Mouse (Mus musculus) heart, embryonic 13.5 days (tissue): ENCODE measurements around the gene Ceacam11. TPM values are rescaled to one million over a fixed set of nuclear protein-coding genes. Genes with fewer than 3 reads are reported as not detected.
"Not testable (repeated sequence)": the region's sequence is repeated elsewhere in the genome, so short reads cannot be mapped to it uniquely, and the experiment has no call there.

Experiments used
- ATAC-seq: fragments of 200-750 bp; cut with Nextera tagmentation; 2 replicates; pipeline ENCODE4 v1.8.0; 2017; ENCODE audit warnings: moderate TSS enrichment; ENCODE audit not compliant: insufficient number of reproducible peaks, low FRiP score, low TSS enrichment; ENCODE audit errors: extremely low read depth
- H3K27ac ChIP-seq: fragments of 300-500 bp; sonication (generic); replicated peaks from 2 replicates; pipeline ENCODE4 v1.5.1; 2015; ENCODE audit warnings: moderate library complexity, mild to moderate bottlenecking, inconsistent platforms
- H3K27me3 ChIP-seq: fragments of 300-500 bp; sonication (generic); replicated peaks from 2 replicates; pipeline ENCODE4 v1.6.1; 2015; ENCODE audit warnings: mild to moderate bottlenecking, inconsistent platforms
- H3K36me3 ChIP-seq: fragments of 300-500 bp; sonication (generic); 2 replicates; pipeline ENCODE4 v1.6.1; 2015; ENCODE audit warnings: mild to moderate bottlenecking, inconsistent platforms
- H3K4me1 ChIP-seq: fragments of 300-500 bp; sonication (generic); 2 replicates; pipeline ENCODE4 v1.6.1; 2015; ENCODE audit warnings: inconsistent platforms
- H3K4me2 ChIP-seq: fragments of 300-500 bp; sonication (generic); 2 replicates; pipeline ENCODE4 v1.6.1; 2015; ENCODE audit warnings: inconsistent platforms, mild to moderate bottlenecking, moderate library complexity
- H3K4me3 ChIP-seq: fragments of 300-500 bp; sonication (generic); 2 replicates; pipeline ENCODE4 v1.5.1; 2015; ENCODE audit warnings: moderate library complexity, mild to moderate bottlenecking, inconsistent platforms
- H3K9ac ChIP-seq: fragments of 300-500 bp; sonication (generic); 2 replicates; pipeline ENCODE4 v1.6.1; 2015; ENCODE audit warnings: inconsistent platforms, mild to moderate bottlenecking, moderate library complexity
- H3K9me3 ChIP-seq: fragments of 300-500 bp; sonication (generic); 2 replicates; pipeline ENCODE4 v1.6.1; 2016; ENCODE audit warnings: inconsistent platforms
- WGBS: fragments of 180-500 bp; shearing (Covaris S2); methylation state at CpG from one replicate; pipeline ENCODE4 v1.1.7; 2015; ENCODE audit warnings: mixed read lengths; 5-methylcytosine and 5-hydroxymethylcytosine counted together
- microRNA-seq: library from miRNA; unstranded; fragments of <30 nt; microRNA quantifications from one replicate; pipeline ENCODE4, GENCODE M21; 2016
- polyA plus RNA-seq: library from polyadenylated mRNA; unstranded; fragments of >200 nt; fragmentation: Nextera tagmentation; extraction: Ambion mirVana; gene quantifications from 2 replicates; pipeline ENCODE4 v1.2.1, GENCODE M21; 2015

The Ceacam11 gene
- not detected in 2 replicates for polyA plus RNA-seq

DNA sequence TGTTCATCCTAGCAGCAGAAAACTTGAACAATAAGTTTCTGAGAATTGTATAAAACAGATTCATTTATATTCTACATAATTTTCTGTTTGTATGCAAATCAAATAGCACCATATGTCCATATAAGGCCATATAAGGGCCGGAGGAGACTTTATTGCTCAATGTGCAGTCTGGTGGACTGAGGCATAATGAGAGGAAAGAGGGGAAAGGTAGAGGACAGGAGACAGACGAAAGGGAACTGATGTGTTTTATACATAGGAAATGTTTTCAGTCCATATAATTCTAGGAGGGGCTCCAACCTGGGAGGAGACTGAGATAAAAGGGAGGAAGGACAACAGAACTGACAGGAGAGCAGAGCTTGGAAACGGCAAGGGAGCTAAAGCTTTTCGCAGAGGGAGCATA, at the start of gene Ceacam11:
Gene Ceacam11, plus strand, starts transcription at position 301 of the 400 bp plus-strand sequence.
- Histone ChIP-seq H3K9me3 (peaks cover 48% of the 10 kb centered on the region), H3K4me2 (no peak within 1 kb of the TSS), H3K27me3 (no peaks in the 10 kb centered on the region), H3K4me3 (no peak within 1 kb of the TSS), H3K4me1 (no peaks in the 10 kb centered on the region), H3K36me3 (no peaks in the 10 kb centered on the region), H3K27ac (no peak within 1 kb of the TSS), H3K9ac (no peak within 1 kb of the TSS)
- 66% methylated on average over 4 of the region's 4 CpGs for WGBS
- no peak for ATAC-seq

DNA sequence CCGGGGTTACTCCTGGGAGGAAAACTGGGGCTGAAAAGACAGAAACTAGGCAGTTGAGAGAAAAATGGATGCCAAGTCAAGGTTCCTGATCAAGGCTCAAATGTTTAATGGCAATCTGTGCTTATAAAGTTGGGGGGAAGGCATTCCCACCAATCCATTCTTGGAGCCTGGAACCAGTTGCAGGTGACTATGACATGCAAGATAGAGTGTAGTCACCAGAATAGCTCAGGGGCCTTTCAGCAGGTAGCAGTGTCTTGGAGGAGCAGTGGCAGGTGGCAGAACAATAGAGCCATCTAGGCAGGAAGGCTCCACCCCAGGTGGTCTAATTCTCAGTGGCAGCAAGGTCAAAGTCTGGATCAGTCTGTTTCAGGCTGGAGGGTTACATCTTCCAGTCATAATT, 29.2 kb downstream of the Ceacam11 start:
- H3K36me3 ChIP-seq, H3K4me2 ChIP-seq, ATAC-seq, H3K9ac ChIP-seq, H3K4me1 ChIP-seq, H3K27me3 ChIP-seq, H3K27ac ChIP-seq, H3K4me3 ChIP-seq: not testable (repeated sequence)
- peaks cover 27% of the 10 kb centered on the region for H3K9me3 ChIP-seq
- WGBS: 80% methylated on average over 1 of the region's 1 CpGs

DNA sequence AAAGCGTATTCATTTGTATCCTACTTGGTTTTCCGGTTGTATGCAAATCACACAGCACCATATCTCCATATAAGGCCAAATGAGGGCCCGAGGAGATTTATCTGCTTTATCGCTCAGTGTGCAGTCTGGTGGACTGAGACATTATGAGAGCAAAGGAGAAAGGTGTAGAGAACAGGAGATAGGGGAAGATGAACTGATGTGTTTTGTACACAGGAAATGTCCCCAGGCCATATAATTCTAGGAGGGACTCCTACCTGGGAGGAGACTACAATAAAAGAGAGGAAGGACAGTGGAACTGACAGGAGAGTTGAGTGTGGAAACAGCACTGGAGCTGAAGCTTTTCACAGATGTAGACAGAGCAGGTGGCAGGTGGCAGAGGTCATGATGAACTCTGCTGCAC, 37.7 kb downstream of the Ceacam11 start, which contains the start of gene Ceacam13:
Gene Ceacam13, plus strand, starts transcription at position 301 of the 400 bp plus-strand sequence.
- no peak within 1 kb of the TSS for H3K4me3 ChIP-seq
- H3K9me3 ChIP-seq: peaks cover 68% of the 10 kb centered on the region
- H3K36me3 ChIP-seq: no peaks in the 10 kb centered on the region
- 61% methylated on average over 4 of the region's 4 CpGs for WGBS
- H3K27me3 ChIP-seq: no peaks in the 10 kb centered on the region
- no peak within 1 kb of the TSS for H3K27ac ChIP-seq
- no peak for ATAC-seq
- no peak within 1 kb of the TSS for H3K4me2 ChIP-seq
- H3K4me1 ChIP-seq: no peaks in the 10 kb centered on the region
- no peak within 1 kb of the TSS for H3K9ac ChIP-seq

Small RNA genes lying within 50 kb of the gene (microRNA-seq; reads per million reads assigned to microRNA genes)
- gene Gm22414: not detected

Other genes with a start within 250 kb of the Ceacam11 start
- not detected in 2 replicates for gene Ceacam14, start 159.5 kb upstream of the Ceacam11 start, polyA plus RNA-seq
- gene Gm5155, start 100.4 kb upstream of the Ceacam11 start, polyA plus RNA-seq: not detected in 2 replicates
- not detected in 2 replicates for gene Ceacam13, start 37.8 kb downstream of the Ceacam11 start, polyA plus RNA-seq
- not detected in 2 replicates for gene Ceacam12, start 93.8 kb downstream of the Ceacam11 start, polyA plus RNA-seq
- gene Igfl3, start 204.4 kb downstream of the Ceacam11 start, polyA plus RNA-seq: not detected in 2 replicates